Mouse (Mus musculus) CD4-positive helper T cell, adult 2 months (primary cell): Measurements from ENCODE around the gene Ube2l3.
"Not testable (repeated sequence)": the region's sequence is repeated elsewhere in the genome, so short reads cannot be mapped to it uniquely, and the experiment has no call there.

Source experiments
- DNase-seq: peaks from one replicate; pipeline ENCODE4 v3.0.0-alpha.2; 2012; ENCODE audit warnings: low read depth, missing footprints, low spot score

The Ube2l3 gene

GRCm38 (mm10) chr16:17202549-17202948 is at the start of gene Ube2l3:
TSS of gene Ube2l3 (minus strand) at chr16:17202649.
- no peak for DNase-seq

DNA sequence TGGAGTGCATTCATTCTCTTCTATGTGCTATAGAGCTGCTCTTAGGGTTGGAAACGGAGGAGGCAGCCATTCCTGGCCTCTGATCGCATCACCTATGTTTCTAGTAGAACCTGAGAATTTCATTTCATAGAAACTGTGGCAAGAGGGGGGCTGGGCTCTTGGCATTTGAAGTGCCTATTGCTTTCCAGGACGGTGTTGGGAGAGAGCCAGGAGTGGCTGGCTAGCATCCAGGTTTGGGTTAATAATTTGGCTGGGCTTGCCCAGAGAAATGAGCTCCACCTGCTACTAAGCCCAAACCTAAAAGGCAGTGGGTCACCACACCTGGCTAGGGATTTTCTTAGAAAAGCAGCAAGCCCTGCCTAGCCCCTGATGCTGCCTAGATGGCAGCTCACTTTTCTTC is 49.1 kb upstream of the Ube2l3 start:
- DNase-seq = no peak

GRCm38 (mm10) chr16:17249135-17249534 is 46.7 kb upstream of the Ube2l3 start:
- no peak for DNase-seq

DNA sequence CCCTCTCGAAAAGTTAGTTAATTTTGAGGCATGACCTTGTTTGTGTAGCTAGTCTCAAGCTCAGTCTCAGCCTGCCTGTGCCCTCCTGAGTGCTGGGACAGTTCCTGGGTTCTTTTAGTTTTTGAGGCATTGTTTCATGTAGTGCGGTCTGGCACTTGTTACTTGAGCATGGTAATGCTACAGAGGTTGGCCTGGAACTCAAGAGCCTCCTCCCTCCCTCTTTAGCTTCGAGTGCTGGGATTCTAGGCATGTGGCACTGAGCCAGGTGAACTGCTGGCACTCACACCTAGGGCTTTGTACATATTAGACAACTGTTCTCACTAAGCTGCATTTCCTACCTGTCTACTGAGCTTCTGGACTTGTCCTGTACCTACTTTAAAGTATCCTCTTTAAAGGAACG is 45.3 kb upstream of the Ube2l3 start:
- no peak for DNase-seq

DNA sequence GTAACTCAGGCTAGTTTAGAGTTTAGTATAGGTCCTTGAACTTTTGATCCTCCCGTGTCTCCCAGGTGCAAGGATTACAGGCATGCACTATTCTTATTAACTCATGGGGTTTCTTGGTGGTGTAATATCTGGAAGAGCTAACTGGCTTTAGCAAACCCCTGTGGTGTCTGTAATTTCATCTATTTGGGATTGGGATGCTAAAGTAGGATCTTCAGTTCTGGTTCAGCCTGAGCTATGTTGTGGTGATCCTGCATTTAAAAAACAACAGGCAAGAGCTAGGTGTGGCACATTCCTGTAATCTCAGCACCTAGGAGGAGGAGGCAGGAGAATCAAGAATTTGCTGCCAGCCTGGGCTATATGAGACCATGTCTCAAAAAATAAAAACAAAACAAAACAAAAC is 42.5 kb upstream of the Ube2l3 start:
- no peak for DNase-seq

DNA sequence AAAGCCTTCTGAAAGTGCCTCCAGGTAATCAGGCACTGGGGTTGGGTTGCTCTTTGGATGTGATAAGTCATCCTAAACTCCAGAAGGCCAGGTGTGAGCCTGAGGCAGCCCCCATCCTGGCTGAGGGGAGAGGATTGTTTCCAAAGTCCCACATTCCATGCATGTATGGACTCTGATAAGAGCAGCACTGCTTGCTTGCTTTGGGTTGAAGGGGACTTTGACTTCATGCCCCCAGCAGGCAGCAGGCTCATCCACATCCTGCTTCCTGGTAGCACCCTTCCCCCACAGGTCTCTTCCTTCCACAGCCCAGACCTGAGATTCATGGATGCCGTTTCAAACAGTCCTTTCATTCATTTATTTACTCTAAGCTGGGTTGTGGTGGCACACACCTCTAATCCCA is 41.3 kb upstream of the Ube2l3 start:
- no peak for DNase-seq

GRCm38 (mm10) chr16:17239409-17239808 is 37.0 kb upstream of the Ube2l3 start:
- no peak for DNase-seq

GRCm38 (mm10) chr16:17237634-17238033 is 35.2 kb upstream of the Ube2l3 start:
- DNase-seq = no peak

DNA sequence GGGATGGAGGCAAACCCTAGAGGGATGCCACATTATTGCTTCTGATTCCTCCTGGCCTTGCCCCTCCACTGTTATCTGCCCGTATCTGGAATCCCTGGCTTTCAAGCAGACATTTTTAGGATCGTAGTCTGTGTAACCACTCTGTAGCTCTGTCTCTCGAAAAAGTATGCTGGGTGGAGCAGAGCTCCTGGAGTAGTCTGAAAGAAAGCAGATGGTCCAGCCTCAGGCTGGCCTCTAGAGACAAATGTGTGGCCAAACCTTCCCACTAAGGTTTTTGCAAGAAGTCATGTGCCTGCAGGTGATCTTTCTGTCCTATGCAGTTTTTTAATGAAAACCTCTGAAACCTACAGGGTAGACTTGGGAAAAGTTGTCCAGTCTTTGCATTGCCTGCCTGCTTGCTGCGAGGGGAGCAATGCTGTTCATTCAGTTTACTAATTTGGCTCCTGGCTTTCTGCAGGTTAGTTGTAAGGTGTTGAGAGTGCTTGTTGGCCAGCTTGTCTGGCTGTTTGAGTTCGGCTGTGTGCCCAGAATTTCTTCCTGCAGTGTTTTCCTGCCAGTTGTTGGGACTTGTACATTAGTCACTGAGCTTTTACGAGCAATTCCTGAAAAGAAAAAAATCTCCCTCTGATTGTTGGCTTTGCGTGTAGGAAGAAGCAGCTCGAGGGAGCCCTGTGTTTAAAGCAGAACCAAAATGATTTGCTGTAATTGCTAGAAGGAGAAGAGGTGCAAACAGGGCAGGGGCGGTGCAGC is 32.6 kb upstream of the Ube2l3 start:
- DNase-seq = no peak

DNA sequence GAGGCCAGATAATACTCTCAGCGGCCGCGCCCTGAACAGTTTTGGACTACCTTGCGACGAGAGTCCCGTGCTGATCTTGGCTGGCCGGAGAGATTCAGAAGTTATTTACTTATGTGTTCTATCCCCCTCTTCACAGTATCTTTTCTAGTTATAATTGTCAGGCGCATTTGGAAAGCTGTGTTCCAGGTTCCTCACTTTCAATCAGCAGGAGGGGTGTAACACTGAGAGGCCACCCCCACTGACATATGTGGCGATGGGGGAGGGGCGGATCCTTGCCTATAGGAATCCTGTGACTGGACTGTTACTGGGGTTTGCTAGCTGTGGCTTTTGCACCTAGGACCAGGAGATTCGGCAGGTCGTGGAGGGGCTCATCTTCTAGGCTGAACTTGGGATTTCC is 32.0 kb upstream of the Ube2l3 start:
- no peak for DNase-seq

- peak; percentile 46 for DNase-seq
These were observed 31.5 kb upstream of the Ube2l3 start for GRCm38 (mm10) chr16:17233702-17234498.

DNA sequence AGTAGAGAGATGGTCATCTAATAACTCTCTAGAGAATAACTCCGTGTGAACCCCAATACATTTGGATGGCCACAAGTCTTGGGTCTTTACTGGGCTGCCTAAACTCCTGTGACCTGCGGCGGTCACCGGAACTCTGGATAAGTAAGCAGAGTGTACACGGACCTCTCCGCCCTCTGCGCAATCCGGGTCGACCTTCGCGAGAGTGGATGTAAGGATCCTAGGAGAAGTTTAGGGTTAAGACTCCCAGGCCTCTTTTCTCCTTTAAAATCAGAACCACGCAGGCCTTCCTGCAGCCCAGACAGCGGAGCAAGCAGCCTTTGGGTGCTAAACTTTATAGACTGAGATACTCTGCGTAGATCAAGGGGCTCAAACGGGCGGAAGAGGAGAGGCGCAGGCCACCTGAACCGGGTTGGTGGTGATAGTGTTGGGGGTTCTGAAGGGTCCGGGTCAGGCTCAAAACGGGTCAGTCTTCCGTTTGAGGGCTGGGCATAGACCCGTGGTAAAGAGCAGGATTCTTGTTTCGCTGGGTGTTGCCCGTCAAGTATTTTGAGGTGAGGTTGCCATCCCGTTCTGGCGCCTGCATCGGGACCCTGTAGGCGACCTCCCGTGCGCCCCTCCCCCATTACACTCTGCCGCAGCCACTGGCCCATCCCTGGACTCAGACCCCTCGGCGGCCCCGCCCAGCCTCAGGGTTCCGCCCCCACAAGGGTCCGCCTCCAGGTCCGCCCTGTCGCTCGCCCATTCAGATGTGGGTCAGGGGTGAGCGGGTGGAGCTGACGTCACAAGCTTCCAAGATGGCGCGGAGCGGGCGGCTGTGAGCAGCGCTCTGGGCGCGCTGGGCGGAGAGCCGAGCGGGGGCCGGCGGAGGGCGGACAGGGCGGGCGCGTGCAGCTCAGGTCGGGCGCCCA is 30.6 kb upstream of the Ube2l3 start, which contains the start of gene Hic2:
TSS of gene Hic2 (plus strand) at position 779 of the 908 bp plus-strand sequence.
- peak; percentile 91 for DNase-seq

DNA sequence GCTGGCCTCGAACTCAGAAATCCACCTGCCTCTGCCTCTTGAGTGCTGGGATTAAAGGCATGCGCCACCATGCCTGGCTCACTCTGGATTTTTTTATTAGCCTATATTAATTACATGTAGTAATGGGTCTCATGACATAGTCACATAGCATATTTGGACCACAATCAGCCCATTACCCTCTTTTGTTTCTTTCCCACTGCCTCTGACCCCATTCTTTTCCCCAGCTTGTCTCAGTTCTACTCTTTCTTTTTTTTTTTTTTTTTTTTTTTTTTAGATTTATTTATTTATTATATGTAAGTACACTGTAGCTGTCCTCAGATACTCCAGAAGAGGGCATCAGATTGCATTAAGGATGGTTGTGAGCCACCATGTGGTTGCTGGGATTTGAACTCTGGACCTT is 29.1 kb upstream of the Ube2l3 start:
- not testable (repeated sequence) for DNase-seq

- no peak for DNase-seq
These were observed 24.0 kb upstream of the Ube2l3 start for GRCm38 (mm10) chr16:17226496-17226895.

DNA sequence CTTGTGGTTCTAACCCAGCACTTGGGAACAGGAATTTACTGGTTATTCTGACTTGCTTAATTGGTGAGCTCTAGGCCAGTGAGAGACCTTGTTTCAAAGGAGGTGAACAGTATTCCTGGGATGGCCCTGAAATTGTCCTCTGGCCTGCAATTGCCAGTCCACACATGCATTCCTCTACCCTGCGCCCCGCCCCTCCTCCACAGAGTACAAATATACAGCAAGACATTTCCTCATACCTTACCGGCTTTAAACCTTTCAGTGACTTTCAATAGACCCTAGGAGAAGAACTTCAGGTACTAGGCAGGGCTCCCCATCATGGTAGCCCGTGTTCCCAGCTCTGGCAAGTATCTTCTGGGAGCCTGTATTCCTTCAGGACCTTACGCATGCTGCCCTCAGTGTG is 23.1 kb upstream of the Ube2l3 start:
- DNase-seq = no peak

- DNase-seq = peak; percentile 88
These were observed 19.7 kb upstream of the Ube2l3 start for GRCm38 (mm10) chr16:17222197-17222596.

DNA sequence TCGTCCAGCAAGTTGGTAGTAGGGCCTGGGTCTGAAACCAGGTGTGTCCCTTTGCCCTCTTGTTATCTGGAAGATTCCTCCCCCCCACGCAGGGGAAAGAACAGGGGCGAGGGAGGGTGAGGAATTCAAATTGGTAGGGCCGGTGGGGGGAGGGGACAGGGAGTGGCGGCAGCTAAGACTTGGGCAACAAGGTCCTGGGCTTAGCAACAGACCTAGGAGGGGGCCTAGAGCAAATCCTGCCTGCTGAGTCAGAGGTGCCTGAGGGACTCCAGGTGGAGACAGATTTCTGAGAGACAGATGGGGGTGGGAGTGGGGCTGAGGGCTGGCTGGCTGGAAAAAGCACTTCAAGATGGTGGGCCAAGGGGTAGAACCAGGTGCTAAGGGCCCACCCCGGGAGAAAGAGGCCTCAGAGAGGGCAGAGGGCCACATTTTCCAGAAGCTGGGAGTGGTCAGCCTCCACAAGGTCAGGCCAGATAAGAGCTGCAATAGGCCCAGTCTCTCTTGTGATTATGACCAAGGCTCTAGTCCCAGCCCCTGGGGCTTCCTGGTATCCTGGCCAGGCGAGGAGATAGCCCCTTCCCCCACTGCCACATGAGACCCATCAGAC is 17.8 kb upstream of the Ube2l3 start:
- DNase-seq = no peak

DNA sequence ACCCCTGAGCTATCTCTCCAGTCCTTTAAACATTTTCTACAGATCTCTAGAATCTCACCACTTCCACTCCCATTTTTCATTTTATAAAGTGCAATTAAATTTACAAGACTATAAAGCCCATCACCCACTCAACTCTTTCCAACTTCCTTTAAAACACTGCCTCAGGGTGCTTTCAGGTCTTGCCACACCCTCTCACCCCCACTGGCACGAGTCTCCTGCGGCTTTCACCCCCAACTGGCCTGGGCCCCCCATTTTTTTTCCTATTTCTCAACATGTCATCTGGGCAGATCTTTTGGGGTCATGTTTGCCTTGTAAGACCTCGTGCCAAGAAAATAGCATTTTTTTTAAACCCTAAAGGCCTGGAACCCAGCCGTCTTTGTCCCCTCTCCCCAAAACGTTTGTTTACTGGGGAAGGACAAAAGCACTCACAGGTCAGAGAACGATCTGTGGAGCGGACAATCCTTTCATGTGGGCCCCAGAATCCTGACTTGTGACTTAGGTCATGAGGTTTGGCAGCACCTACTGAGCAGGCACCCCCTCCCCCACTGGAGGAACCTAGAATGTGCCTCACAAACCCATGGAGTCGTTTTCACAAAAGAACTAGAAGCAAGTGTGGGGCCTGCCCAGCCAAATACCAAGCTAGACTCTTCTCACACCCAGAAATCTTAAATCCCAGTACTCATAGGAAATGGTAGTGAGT is 14.6 kb upstream of the Ube2l3 start:
- no peak for DNase-seq

GRCm38 (mm10) chr16:17209981-17210838 is 7.8 kb upstream of the Ube2l3 start:
- DNase-seq = peak; percentile 90
